Mouse (Mus musculus): ENCODE data around the gene C1qtnf9.

- TF ChIP-seq CTCF (IDR thresholded peaks at IDR 0.05; ENCODE audit: borderline replicate concordance, control insufficient read depth, extremely low read depth, insufficient read depth, low read length, poor library complexity) (no peak), POLR2A (IDR thresholded peaks at IDR 0.05; ENCODE audit: control insufficient read depth, extremely low read depth, insufficient read depth, low read length, poor library complexity) (no peak)
Measured at GRCm38 (mm10) chr14:60745201-60745600, 22.7 kb upstream of the C1qtnf9 start.
